Mouse (Mus musculus): ENCODE measurements around the gene Nmt1.

Nmt1 gene

GRCm38 (mm10) chr11:103043982-103044381 lies 16.0 kb downstream of the Nmt1 start:
- DNase-seq (ENCODE audit: low spot score): no peak

GRCm38 (mm10) chr11:103046286-103046685 lies 18.3 kb downstream of the Nmt1 start:
- DNase-seq (ENCODE audit: low spot score): no peak

GRCm38 (mm10) chr11:103049611-103050010 lies 21.6 kb downstream of the Nmt1 start:
- peak; percentile 37 for DNase-seq (ENCODE audit: low spot score)

- no peak for DNase-seq (ENCODE audit: low spot score)
These were observed 22.2 kb downstream of the Nmt1 start for GRCm38 (mm10) chr11:103050153-103050552.

- DNase-seq (ENCODE audit: low spot score): peak; percentile 83
These were observed 23.3 kb downstream of the Nmt1 start for GRCm38 (mm10) chr11:103051249-103051691.

GRCm38 (mm10) chr11:103052078-103052477 lies 24.1 kb downstream of the Nmt1 start:
- DNase-seq (ENCODE audit: low spot score): no peak

GRCm38 (mm10) chr11:103053191-103054076 lies 25.4 kb downstream of the Nmt1 start:
- no peak for DNase-seq (ENCODE audit: low spot score)

- DNase-seq (ENCODE audit: low spot score): peak; percentile 76
These were observed 26.8 kb downstream of the Nmt1 start for GRCm38 (mm10) chr11:103054798-103055197.

GRCm38 (mm10) chr11:103056636-103057035 lies 28.6 kb downstream of the Nmt1 start:
- no peak for DNase-seq (ENCODE audit: low spot score)

GRCm38 (mm10) chr11:103058499-103059085 lies 30.6 kb downstream of the Nmt1 start:
- no peak for DNase-seq (ENCODE audit: low spot score)

- DNase-seq (ENCODE audit: low spot score): no peak
These were observed 38.4 kb downstream of the Nmt1 start for GRCm38 (mm10) chr11:103066191-103067050.

GRCm38 (mm10) chr11:103067051-103067361 lies 39.0 kb downstream of the Nmt1 start:
- no peak for DNase-seq (ENCODE audit: low spot score)

- DNase-seq (ENCODE audit: low spot score): peak; percentile 79
These were observed 39.5 kb downstream of the Nmt1 start for GRCm38 (mm10) chr11:103067457-103068001.

- no peak for DNase-seq (ENCODE audit: low spot score)
These were observed 40.3 kb downstream of the Nmt1 start for GRCm38 (mm10) chr11:103068272-103068671.

GRCm38 (mm10) chr11:103068884-103069283 lies 40.9 kb downstream of the Nmt1 start:
- DNase-seq (ENCODE audit: low spot score): no peak

- no peak for DNase-seq (ENCODE audit: low spot score)
These were observed 41.7 kb downstream of the Nmt1 start for GRCm38 (mm10) chr11:103069731-103070130.

GRCm38 (mm10) chr11:103070322-103070880 lies 42.4 kb downstream of the Nmt1 start:
- no peak for DNase-seq (ENCODE audit: low spot score)

GRCm38 (mm10) chr11:103073671-103074070 lies 45.7 kb downstream of the Nmt1 start:
- DNase-seq (ENCODE audit: low spot score): no peak

- no peak for DNase-seq (ENCODE audit: low spot score)
These were observed 46.2 kb downstream of the Nmt1 start for GRCm38 (mm10) chr11:103074121-103074650.

GRCm38 (mm10) chr11:103074796-103075323 lies 46.9 kb downstream of the Nmt1 start:
- peak; percentile 52 for DNase-seq (ENCODE audit: low spot score)

GRCm38 (mm10) chr11:103076010-103076409 lies 48.0 kb downstream of the Nmt1 start:
- DNase-seq (ENCODE audit: low spot score): no peak
